Mouse (Mus musculus) C2C12 (cell line): ENCODE measurements around the gene Borcs5.

Experiments used
- CTCF ChIP-seq: IDR thresholded peaks from one replicate; pipeline ENCODE4 v1.5.1; 2011; ENCODE audit not compliant: control insufficient read depth, insufficient read depth, insufficient read length
- FOSL1 ChIP-seq: IDR thresholded peaks from one replicate; pipeline ENCODE4 v1.8.0; 2011; ENCODE audit warnings: mild to moderate bottlenecking, low read length; ENCODE audit not compliant: poor library complexity, insufficient read depth, severe bottlenecking
- MAX ChIP-seq: IDR thresholded peaks from one replicate; pipeline ENCODE4 v1.6.1; 2011; ENCODE audit warnings: mild to moderate bottlenecking, control low read depth
- MYOD1 ChIP-seq: IDR thresholded peaks from one replicate; pipeline ENCODE4 v1.6.1; 2011; ENCODE audit warnings: low read depth; ENCODE audit not compliant: control insufficient read depth, insufficient read length
- MYOG ChIP-seq: IDR thresholded peaks from one replicate; pipeline ENCODE4 v1.6.1; 2011; ENCODE audit not compliant: control insufficient read depth, insufficient read length; ENCODE audit errors: extremely low read depth
- USF1 ChIP-seq: IDR thresholded peaks from one replicate; pipeline ENCODE4 v1.6.1; 2011; ENCODE audit warnings: low read depth, mild to moderate bottlenecking, control low read depth, moderate library complexity

DNA sequence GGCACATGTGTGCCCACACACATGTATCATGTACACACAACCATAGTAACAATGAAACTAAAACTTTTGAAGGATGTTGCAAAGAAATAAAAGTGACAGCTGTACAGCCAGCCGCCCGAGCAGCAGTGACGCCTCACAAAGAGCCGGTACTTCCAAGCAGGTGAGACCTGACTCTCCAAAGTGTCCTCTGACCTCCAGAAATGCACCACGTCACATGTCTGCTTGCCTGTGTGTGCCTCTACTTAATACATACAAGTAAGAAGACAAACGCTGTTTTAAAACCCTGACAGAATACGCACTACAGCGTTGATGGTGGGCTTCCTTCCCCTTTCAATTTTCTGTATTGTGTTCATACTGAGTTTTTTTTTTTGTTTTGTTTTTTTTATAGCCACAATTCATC lies 83.6 kb downstream of the Borcs5 start:
- no peak for TF ChIP-seq USF1
- TF ChIP-seq CTCF = no peak
- TF ChIP-seq MYOD1 = no peak
- no peak for TF ChIP-seq MAX
- TF ChIP-seq FOSL1 = no peak
- no peak for TF ChIP-seq MYOG
